Mouse (Mus musculus): ENCODE data around the gene Fktn. TPM values are rescaled to one million over a fixed set of nuclear protein-coding genes. Genes with fewer than 3 reads are reported as not detected.
"Not testable (repeated sequence)": the region's sequence is repeated elsewhere in the genome, so short reads cannot be mapped to it uniquely, and the experiment has no call there.

Gene Fktn
- polyA plus RNA-seq, 1 experiment from 2014 or later, result 16.5 TPM

GRCm38 (mm10) chr4:53715977-53716376, 2.2 kb downstream of the Fktn start:
- DNase-seq (ENCODE audit: low spot score), result no peak
- no peak overlapping the region for H3K4me2 ChIP-seq (ENCODE audit: low read length)
- no peaks in the 10 kb centered on the region for H3K9me3 ChIP-seq (ENCODE audit: control insufficient read depth, low read length)
- no peak overlapping the region for H3K27ac ChIP-seq (ENCODE audit: low read depth)
- H3K36me3 ChIP-seq (ENCODE audit: control insufficient read depth, insufficient read depth, low read length), result peaks cover 6% of the 10 kb centered on the region; the same call in 1 of the 2 replicates
- H3K4me1 ChIP-seq (replicated peaks; ENCODE audit: control insufficient read depth, insufficient read depth, low read length), result peaks cover 8% of the 10 kb centered on the region
- H3K4me3 ChIP-seq (ENCODE audit: low read depth, low read length), result no peak overlapping the region
- H3K27me3 ChIP-seq (replicated peaks; ENCODE audit: control insufficient read depth, insufficient read depth, low read length), result no peaks in the 10 kb centered on the region
- ATAC-seq (replicated peaks; ENCODE audit: low FRiP score, low TSS enrichment, low read depth), result no peak
- H3K9ac ChIP-seq (ENCODE audit: low read length), result no peak overlapping the region

GRCm38 (mm10) chr4:53717546-53717945, 3.7 kb downstream of the Fktn start:
- no peaks in the 10 kb centered on the region for H3K9me3 ChIP-seq (ENCODE audit: control insufficient read depth, low read length)
- peaks cover 17% of the 10 kb centered on the region for H3K36me3 ChIP-seq (ENCODE audit: control insufficient read depth, insufficient read depth, low read length)
- no peak overlapping the region for H3K4me3 ChIP-seq (ENCODE audit: low read depth, low read length)
- DNase-seq (ENCODE audit: low spot score), result no peak
- H3K4me1 ChIP-seq (replicated peaks; ENCODE audit: control insufficient read depth, insufficient read depth, low read length), result peaks cover 8% of the 10 kb centered on the region
- no peaks in the 10 kb centered on the region for H3K27me3 ChIP-seq (replicated peaks; ENCODE audit: control insufficient read depth, insufficient read depth, low read length)
- H3K9ac ChIP-seq (ENCODE audit: low read length), result no peak overlapping the region
- 70% methylated on average over 4 of the region's 4 CpGs for WGBS
- ATAC-seq (replicated peaks; ENCODE audit: low FRiP score, low TSS enrichment, low read depth), result no peak
- no peak overlapping the region for H3K27ac ChIP-seq (ENCODE audit: low read depth)
- H3K4me2 ChIP-seq (ENCODE audit: low read length), result no peak overlapping the region

GRCm38 (mm10) chr4:53718261-53718660, 4.5 kb downstream of the Fktn start:
- no peaks in the 10 kb centered on the region for H3K9me3 ChIP-seq (ENCODE audit: control insufficient read depth, low read length)
- H3K4me3 ChIP-seq (ENCODE audit: low read depth, low read length), result no peak overlapping the region
- peaks cover 22% of the 10 kb centered on the region for H3K36me3 ChIP-seq (ENCODE audit: control insufficient read depth, insufficient read depth, low read length)
- DNase-seq (ENCODE audit: low spot score), result no peak
- H3K4me1 ChIP-seq (replicated peaks; ENCODE audit: control insufficient read depth, insufficient read depth, low read length), result peaks cover 8% of the 10 kb centered on the region
- no peak overlapping the region for H3K4me2 ChIP-seq (ENCODE audit: low read length)
- H3K27me3 ChIP-seq (replicated peaks; ENCODE audit: control insufficient read depth, insufficient read depth, low read length), result no peaks in the 10 kb centered on the region
- no peak overlapping the region for H3K27ac ChIP-seq (ENCODE audit: low read depth)
- H3K9ac ChIP-seq (ENCODE audit: low read length), result no peak overlapping the region
- ATAC-seq (replicated peaks; ENCODE audit: low FRiP score, low TSS enrichment, low read depth), result no peak
- WGBS, result 75% methylated on average over 5 of the region's 5 CpGs

- Histone ChIP-seq H3K4me3 (ENCODE audit: low read depth, low read length) (no peak overlapping the region), H3K27me3 (replicated peaks; ENCODE audit: control insufficient read depth, insufficient read depth, low read length) (no peaks in the 10 kb centered on the region), H3K4me1 (replicated peaks; ENCODE audit: control insufficient read depth, insufficient read depth, low read length) (no peaks in the 10 kb centered on the region), H3K9me3 (ENCODE audit: control insufficient read depth, low read length) (no peaks in the 10 kb centered on the region), H3K4me2 (ENCODE audit: low read length) (no peak overlapping the region), H3K36me3 (ENCODE audit: control insufficient read depth, insufficient read depth, low read length) (peaks cover 36% of the 10 kb centered on the region), H3K27ac (ENCODE audit: low read depth) (no peak overlapping the region), H3K9ac (ENCODE audit: low read length) (no peak overlapping the region)
- DNase-seq (ENCODE audit: low spot score), result no peak
- ATAC-seq (replicated peaks; ENCODE audit: low FRiP score, low TSS enrichment, low read depth), result no peak
- 94% methylated on average over 4 of the region's 4 CpGs for WGBS
Measured at GRCm38 (mm10) chr4:53722506-53722905, 8.7 kb downstream of the Fktn start.

- peaks cover 46% of the 10 kb centered on the region for H3K36me3 ChIP-seq (ENCODE audit: control insufficient read depth, insufficient read depth, low read length)
- H3K27me3 ChIP-seq (replicated peaks; ENCODE audit: control insufficient read depth, insufficient read depth, low read length); DNase-seq (ENCODE audit: low spot score); H3K4me1 ChIP-seq (replicated peaks; ENCODE audit: control insufficient read depth, insufficient read depth, low read length); H3K9me3 ChIP-seq (ENCODE audit: control insufficient read depth, low read length); H3K4me2 ChIP-seq (ENCODE audit: low read length); ATAC-seq (replicated peaks; ENCODE audit: low FRiP score, low TSS enrichment, low read depth); H3K27ac ChIP-seq (ENCODE audit: low read depth); H3K4me3 ChIP-seq (ENCODE audit: low read depth, low read length); H3K9ac ChIP-seq (ENCODE audit: low read length): not testable (repeated sequence)
- WGBS, result 89% methylated on average over 2 of the region's 2 CpGs
Measured at GRCm38 (mm10) chr4:53726100-53726499, 12.3 kb downstream of the Fktn start.

GRCm38 (mm10) chr4:53728121-53728520, 14.3 kb downstream of the Fktn start:
- Histone ChIP-seq H3K4me2 (ENCODE audit: low read length) (no peak overlapping the region), H3K4me3 (ENCODE audit: low read depth, low read length) (no peak overlapping the region), H3K4me1 (replicated peaks; ENCODE audit: control insufficient read depth, insufficient read depth, low read length) (no peaks in the 10 kb centered on the region), H3K9ac (ENCODE audit: low read length) (no peak overlapping the region), H3K27me3 (replicated peaks; ENCODE audit: control insufficient read depth, insufficient read depth, low read length) (no peaks in the 10 kb centered on the region), H3K27ac (ENCODE audit: low read depth) (no peak overlapping the region), H3K9me3 (ENCODE audit: control insufficient read depth, low read length) (no peaks in the 10 kb centered on the region), H3K36me3 (ENCODE audit: control insufficient read depth, insufficient read depth, low read length) (peaks cover 48% of the 10 kb centered on the region)
- DNase-seq (ENCODE audit: low spot score) (no peak), ATAC-seq (replicated peaks; ENCODE audit: low FRiP score, low TSS enrichment, low read depth) (no peak)
- WGBS, result 94% methylated on average over 1 of the region's 1 CpGs

- DNase-seq (ENCODE audit: low spot score) (peak; percentile 54), ATAC-seq (replicated peaks; ENCODE audit: low FRiP score, low TSS enrichment, low read depth) (no peak)
- H3K36me3 ChIP-seq (ENCODE audit: control insufficient read depth, insufficient read depth, low read length), result peaks cover 60% of the 10 kb centered on the region
- H3K27ac ChIP-seq (ENCODE audit: low read depth), result no peak overlapping the region
- H3K4me2 ChIP-seq (ENCODE audit: low read length), result no peak overlapping the region
- no peaks in the 10 kb centered on the region for H3K27me3 ChIP-seq (replicated peaks; ENCODE audit: control insufficient read depth, insufficient read depth, low read length)
- WGBS, result 43% methylated on average over 6 of the region's 6 CpGs
- H3K4me3 ChIP-seq (ENCODE audit: low read depth, low read length), result no peak overlapping the region
- H3K9me3 ChIP-seq (ENCODE audit: control insufficient read depth, low read length), result no peaks in the 10 kb centered on the region
- no peaks in the 10 kb centered on the region for H3K4me1 ChIP-seq (replicated peaks; ENCODE audit: control insufficient read depth, insufficient read depth, low read length)
- no peak overlapping the region for H3K9ac ChIP-seq (ENCODE audit: low read length)
Measured at GRCm38 (mm10) chr4:53738956-53739616, 25.3 kb downstream of the Fktn start.

- Histone ChIP-seq H3K27me3 (replicated peaks; ENCODE audit: control insufficient read depth, insufficient read depth, low read length) (no peaks in the 10 kb centered on the region), H3K27ac (ENCODE audit: low read depth) (no peak overlapping the region), H3K36me3 (ENCODE audit: control insufficient read depth, insufficient read depth, low read length) (peaks cover 24% of the 10 kb centered on the region), H3K9ac (ENCODE audit: low read length) (no peak overlapping the region), H3K4me2 (ENCODE audit: low read length) (no peak overlapping the region), H3K9me3 (ENCODE audit: control insufficient read depth, low read length) (no peaks in the 10 kb centered on the region), H3K4me3 (ENCODE audit: low read depth, low read length) (no peak overlapping the region), H3K4me1 (replicated peaks; ENCODE audit: control insufficient read depth, insufficient read depth, low read length) (no peaks in the 10 kb centered on the region)
- DNase-seq (ENCODE audit: low spot score), result no peak
- ATAC-seq (replicated peaks; ENCODE audit: low FRiP score, low TSS enrichment, low read depth), result no peak
Measured at GRCm38 (mm10) chr4:53749831-53750230, 36.0 kb downstream of the Fktn start.

- Histone ChIP-seq H3K27ac (ENCODE audit: low read depth) (no peak overlapping the region), H3K9ac (ENCODE audit: low read length) (no peak overlapping the region), H3K36me3 (ENCODE audit: control insufficient read depth, insufficient read depth, low read length) (peaks cover 24% of the 10 kb centered on the region), H3K9me3 (ENCODE audit: control insufficient read depth, low read length) (no peaks in the 10 kb centered on the region), H3K4me1 (replicated peaks; ENCODE audit: control insufficient read depth, insufficient read depth, low read length) (no peaks in the 10 kb centered on the region), H3K4me3 (ENCODE audit: low read depth, low read length) (no peak overlapping the region), H3K4me2 (ENCODE audit: low read length) (no peak overlapping the region), H3K27me3 (replicated peaks; ENCODE audit: control insufficient read depth, insufficient read depth, low read length) (no peaks in the 10 kb centered on the region)
- DNase-seq (ENCODE audit: low spot score), result no peak
- ATAC-seq (replicated peaks; ENCODE audit: low FRiP score, low TSS enrichment, low read depth), result no peak; the same call in 1 of the 2 replicates
- 67% methylated on average over 16 of the region's 16 CpGs for WGBS
Measured at GRCm38 (mm10) chr4:53750391-53751120, 36.8 kb downstream of the Fktn start.
